Mouse (Mus musculus): ENCODE results near the gene Arhgap35.

DNA sequence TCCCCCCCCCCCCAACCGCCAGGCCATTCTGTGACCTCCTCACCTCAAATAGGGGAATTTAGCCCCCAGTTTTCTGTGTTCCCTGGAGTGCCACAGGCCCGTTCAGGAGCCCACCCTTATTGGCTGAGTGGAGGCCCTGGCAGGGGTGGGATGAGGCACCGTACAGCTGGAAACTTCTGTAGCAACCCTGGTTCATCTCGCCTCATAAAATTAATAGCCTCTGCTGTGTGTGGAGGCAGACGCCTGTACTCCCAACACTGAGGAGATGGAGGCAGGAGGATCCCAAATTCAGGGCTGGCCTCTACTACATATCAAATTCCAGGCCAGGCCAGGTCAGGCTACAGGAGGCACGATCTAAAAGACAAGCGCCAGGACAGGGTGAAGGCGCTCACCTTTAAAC, 140.9 kb downstream of the Arhgap35 start:
- no peak for TF ChIP-seq CTCF (IDR thresholded peaks at IDR 0.05; ENCODE audit: borderline replicate concordance, insufficient read depth, low read length)
- TF ChIP-seq POLR2A (IDR thresholded peaks at IDR 0.05; ENCODE audit: low read depth, low read length), result no peak

Data from embryonic fibroblast, embryonic 13.5 days (primary cell).